Mouse (Mus musculus) kidney, adult 2 months (tissue): ENCODE data around the gene Pla2g4d.

Experiments used
- CTCF ChIP-seq: fragments of 200-500 bp; conservative IDR thresholded peaks from 2 replicates; pipeline ENCODE4 v1.5.1; 2011; ENCODE audit warnings: low read depth, mild to moderate bottlenecking, control low read depth, low read length, moderate library complexity, mixed read lengths; ENCODE audit not compliant: insufficient read depth, insufficient read length
- POLR2A ChIP-seq: fragments of 200-500 bp; IDR thresholded peaks from one replicate; pipeline ENCODE4 v1.6.1; 2011; ENCODE audit warnings: low read depth, low read length, control low read depth

- TF ChIP-seq CTCF, result no peak
- no peak for TF ChIP-seq POLR2A
These were observed 24.1 kb downstream of the Pla2g4d start for GRCm38 (mm10) chr2:120264858-120265257.
